Mouse (Mus musculus) fat pad, adult 2 months (tissue): ENCODE results near the gene Cab39.
A peak's percentile ranks its signal among the peaks of the same experiment; 100 is the strongest.

ENCODE experiments used
- DNase-seq: peaks from one replicate; pipeline ENCODE4 v3.0.0-alpha.2; 2011; ENCODE audit warnings: low read depth, low spot score; ENCODE audit errors: extremely low read depth

The Cab39 gene

GRCm38 (mm10) chr1:85842251-85842650 lies 49.0 kb downstream of the Cab39 start:
- no peak for DNase-seq

- no peak for DNase-seq
These were observed 50.1 kb downstream of the Cab39 start for GRCm38 (mm10) chr1:85843291-85843863.

GRCm38 (mm10) chr1:85844981-85845380 lies 51.7 kb downstream of the Cab39 start:
- no peak for DNase-seq

GRCm38 (mm10) chr1:85845476-85845875 lies 52.2 kb downstream of the Cab39 start:
- DNase-seq, result no peak

GRCm38 (mm10) chr1:85849016-85849415 lies 55.8 kb downstream of the Cab39 start:
- no peak for DNase-seq

- DNase-seq, result no peak
These were observed 57.6 kb downstream of the Cab39 start for GRCm38 (mm10) chr1:85850851-85851250.

- DNase-seq, result peak; percentile 28
These were observed 59.9 kb downstream of the Cab39 start for GRCm38 (mm10) chr1:85852996-85853689.

- no peak for DNase-seq
These were observed 60.6 kb downstream of the Cab39 start for GRCm38 (mm10) chr1:85853865-85854264.

- DNase-seq, result no peak
These were observed 61.2 kb downstream of the Cab39 start for GRCm38 (mm10) chr1:85854475-85854874.

GRCm38 (mm10) chr1:85856266-85856665 lies 63.0 kb downstream of the Cab39 start:
- no peak for DNase-seq

- no peak for DNase-seq
These were observed 64.1 kb downstream of the Cab39 start for GRCm38 (mm10) chr1:85857261-85857754.

- DNase-seq, result no peak
These were observed 71.1 kb downstream of the Cab39 start for GRCm38 (mm10) chr1:85864383-85864782.

- no peak for DNase-seq
These were observed 76.8 kb downstream of the Cab39 start for GRCm38 (mm10) chr1:85870001-85870400.

- DNase-seq, result no peak
These were observed 77.3 kb downstream of the Cab39 start for GRCm38 (mm10) chr1:85870546-85870945.

GRCm38 (mm10) chr1:85882003-85882402 lies 88.8 kb downstream of the Cab39 start:
- no peak for DNase-seq

GRCm38 (mm10) chr1:85887221-85887620 lies 94.0 kb downstream of the Cab39 start:
- no peak for DNase-seq

- no peak for DNase-seq
These were observed 101.0 kb downstream of the Cab39 start, which contains the start of gene Itm2c for GRCm38 (mm10) chr1:85894231-85894747. Gene Itm2c, plus strand, starts transcription at chr1:85894281.

GRCm38 (mm10) chr1:85894748-85895360 lies 101.6 kb downstream of the Cab39 start:
- DNase-seq, result no peak

- DNase-seq, result no peak
These were observed 102.2 kb downstream of the Cab39 start for GRCm38 (mm10) chr1:85895391-85895837.

GRCm38 (mm10) chr1:85896110-85896509 lies 102.9 kb downstream of the Cab39 start:
- DNase-seq, result no peak

GRCm38 (mm10) chr1:85896781-85897700 lies 103.8 kb downstream of the Cab39 start:
- DNase-seq, result peak; percentile 100
